Mouse (Mus musculus) embryonic facial prominence, embryonic 14.5 days (tissue): ENCODE results near the gene Fras1. TPM values are rescaled to one million over a fixed set of nuclear protein-coding genes. Genes with fewer than 3 reads are reported as not detected.

Experiments used
- ATAC-seq: fragments of 200-750 bp; cut with Nextera tagmentation; 2 replicates; pipeline ENCODE4 v1.8.0; 2017; ENCODE audit warnings: low read depth, moderate number of reproducible peaks, moderate TSS enrichment
- DNase-seq: peaks from one replicate; pipeline ENCODE4 v3.0.0-alpha.2; 2015; ENCODE audit warnings: low spot score
- H3K27ac ChIP-seq: fragments of 300-500 bp; sonication (generic); replicated peaks from 2 replicates; pipeline ENCODE4 v1.5.1; 2014; ENCODE audit warnings: low read depth, mild to moderate bottlenecking, low read length, moderate library complexity
- H3K27me3 ChIP-seq: fragments of 300-500 bp; sonication (generic); replicated peaks from 2 replicates; pipeline ENCODE4 v1.6.1; 2014; ENCODE audit warnings: low read length; ENCODE audit not compliant: control insufficient read depth, insufficient read depth
- H3K36me3 ChIP-seq: fragments of 300-500 bp; sonication (generic); 2 replicates; pipeline ENCODE4 v1.6.1; 2014; ENCODE audit warnings: low read length, mixed read lengths; ENCODE audit not compliant: control insufficient read depth, insufficient read depth
- H3K4me1 ChIP-seq: fragments of 300-500 bp; sonication (generic); 2 replicates; pipeline ENCODE4 v1.6.1; 2014; ENCODE audit warnings: antibody characterized with exemption, low read length; ENCODE audit not compliant: control insufficient read depth, insufficient read depth
- H3K4me2 ChIP-seq: fragments of 300-500 bp; sonication (generic); 2 replicates; pipeline ENCODE4 v1.6.1; 2014; ENCODE audit warnings: low read depth, mild to moderate bottlenecking, low read length, moderate library complexity, mixed read lengths
- H3K4me3 ChIP-seq: fragments of 300-500 bp; sonication (generic); 2 replicates; pipeline ENCODE4 v1.5.1; 2014; ENCODE audit warnings: low read depth, mild to moderate bottlenecking, low read length
- H3K9ac ChIP-seq: fragments of 300-500 bp; sonication (generic); 2 replicates; pipeline ENCODE4 v1.6.1; 2014; ENCODE audit warnings: low read depth, mild to moderate bottlenecking, low read length, moderate library complexity, mixed read lengths
- H3K9me3 ChIP-seq: fragments of 300-500 bp; sonication (generic); 2 replicates; pipeline ENCODE4 v1.6.1; 2016; ENCODE audit warnings: low read length; ENCODE audit not compliant: control insufficient read depth
- WGBS: fragments of 180-500 bp; shearing (Covaris S2); extraction: QIAGEN DNeasy Blood & Tissue Kit; methylation state at CpG from one replicate; pipeline ENCODE4 v1.1.7; 2014; 5-methylcytosine and 5-hydroxymethylcytosine counted together
- polyA plus RNA-seq: library from polyadenylated mRNA; unstranded; fragments of >200 nt; fragmentation: Nextera tagmentation; extraction: Ambion mirVana; gene quantifications from 2 replicates; pipeline ENCODE4 v1.2.1, GENCODE M21; 2014

The Fras1 gene
- polyA plus RNA-seq, 1 experiment from 2014 or later, result 19.2 TPM

GRCm38 (mm10) chr5:96810620-96811019 lies 436.9 kb downstream of the Fras1 start:
- H3K4me2 ChIP-seq, result no peak overlapping the region
- no peaks in the 10 kb centered on the region; the same call in 1 of the 2 replicates for H3K4me1 ChIP-seq
- H3K4me3 ChIP-seq, result no peak overlapping the region
- H3K9ac ChIP-seq, result no peak overlapping the region
- no peak overlapping the region for H3K27ac ChIP-seq
- ATAC-seq (no peak), DNase-seq (peak; percentile 43)
- WGBS, result 47% methylated on average over 4 of the region's 4 CpGs
- H3K9me3 ChIP-seq, result no peaks in the 10 kb centered on the region
- no peaks in the 10 kb centered on the region for H3K36me3 ChIP-seq
- H3K27me3 ChIP-seq, result no peaks in the 10 kb centered on the region

GRCm38 (mm10) chr5:96824769-96825327 lies 451.1 kb downstream of the Fras1 start:
- no peaks in the 10 kb centered on the region for H3K36me3 ChIP-seq
- no peaks in the 10 kb centered on the region for H3K27me3 ChIP-seq
- ATAC-seq (no peak), DNase-seq (no peak)
- H3K4me3 ChIP-seq, result no peak overlapping the region
- H3K27ac ChIP-seq, result no peak overlapping the region
- no peaks in the 10 kb centered on the region for H3K9me3 ChIP-seq
- no peaks in the 10 kb centered on the region for H3K4me1 ChIP-seq
- no peak overlapping the region for H3K4me2 ChIP-seq
- WGBS, result 75% methylated on average over 13 of the region's 13 CpGs
- no peak overlapping the region for H3K9ac ChIP-seq

GRCm38 (mm10) chr5:96827176-96827575 lies 453.4 kb downstream of the Fras1 start:
- Histone ChIP-seq H3K27ac (no peak overlapping the region), H3K4me2 (no peak overlapping the region), H3K27me3 (no peaks in the 10 kb centered on the region), H3K36me3 (no peaks in the 10 kb centered on the region), H3K9me3 (no peaks in the 10 kb centered on the region), H3K4me3 (no peak overlapping the region), H3K4me1 (no peaks in the 10 kb centered on the region), H3K9ac (no peak overlapping the region)
- DNase-seq, result no peak
- 50% methylated on average over 1 of the region's 1 CpGs for WGBS
- ATAC-seq, result no peak

Other genes with a start within 250 kb of the Fras1 start
- 25.9 and 30.2 TPM in 2 replicates for gene Cnot6l, start 209.8 kb upstream of the Fras1 start, polyA plus RNA-seq
- gene Mrpl1, start 164.5 kb upstream of the Fras1 start, polyA plus RNA-seq, result 18.6 and 19.0 TPM in 2 replicates